17 mouse cellular contexts compared by ENCODE assay signal in the genomic region with DNA sequence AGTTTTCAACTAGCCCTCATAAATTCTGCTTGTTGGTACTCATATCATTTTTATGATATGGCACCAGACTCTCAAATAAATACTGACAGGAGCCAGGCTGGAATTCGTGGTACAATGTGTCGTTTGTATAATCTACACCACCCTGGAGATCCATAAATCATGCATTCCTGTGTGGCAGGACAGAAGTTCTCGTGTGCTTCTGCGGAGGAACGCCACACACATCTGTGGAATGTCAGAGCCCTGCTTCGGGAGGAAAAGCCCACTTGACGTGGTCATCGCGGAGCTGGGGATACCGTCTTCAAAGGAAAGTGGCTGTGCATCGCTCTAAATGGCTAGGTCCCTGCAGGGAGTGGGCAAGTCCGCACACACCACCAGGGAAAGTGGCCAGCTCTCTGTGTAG. TPM values are rescaled to one million over a fixed set of nuclear protein-coding genes. Genes with fewer than 3 reads are reported as not detected.
A peak's percentile ranks its signal among the peaks of the same experiment; 100 is the strongest.
DNase-seq lines count a peak whose midpoint lies in the region; ATAC-seq and TF ChIP-seq lines count a peak whose summit lies in the region.
"Had no signal": no experiment of that assay in that cellular context is flagged by ENCODE, and none has a peak within 500 bp of the region (broad histone marks: within the 10 kb centered on the region; RNA-seq: fewer than 3 reads in every experiment).

No protein-coding gene starts in this region.

- TF ChIP-seq CTCF in left cerebral cortex, adult 2 months (IDR thresholded peaks at IDR 0.05): no peak

- WGBS in kidney, embryonic 14.5 days: 27% methylated on average over 12 of the region's 12 CpGs
- 32% methylated on average over 12 of the region's 12 CpGs for WGBS in limb, embryonic 10.5 days

- no peaks in the 10 kb centered on the region for H3K9me3 ChIP-seq in kidney, embryonic 14.5 days (ENCODE audit: control insufficient read depth, low read length)
- H3K9me3 ChIP-seq in limb, embryonic 10.5 days (replicated peaks): 0 out of 2 replicates have a peak, but pooled peaks cover 2% of the 10 kb centered on the region
- H3K9me3 ChIP-seq: midbrain, embryonic 12.5 days had no signal

- H3K27me3 ChIP-seq in kidney, embryonic 14.5 days (ENCODE audit: control insufficient read depth, insufficient read depth, low read length): 0 out of 2 replicates have a peak, but pooled peaks cover 3% of the 10 kb centered on the region
- no peaks in the 10 kb centered on the region; the same call in 1 of the 2 replicates for H3K27me3 ChIP-seq in limb, embryonic 10.5 days (ENCODE audit: low read depth, poor library complexity, severe bottlenecking)
- H3K27me3 ChIP-seq: midbrain, embryonic 12.5 days had no signal

- H3K4me2 ChIP-seq in kidney, embryonic 14.5 days (replicated peaks; ENCODE audit: low read depth, low read length): no peak overlapping the region
- H3K4me2 ChIP-seq: midbrain, embryonic 12.5 days had no signal

- intact Hi-C loops in left cerebral cortex, adult 2 months (cut with DNase I): no loop called here

- DNase-seq in embryo, embryonic 10 days (ENCODE audit: low spot score): peak; percentile 66
- no peak for DNase-seq in embryo, embryonic 9.5 days (ENCODE audit: extremely low spot score)
- no peak for DNase-seq in kidney, adult 11 months
- DNase-seq in embryo, embryonic 10.5 days (ENCODE audit: low spot score): peak; percentile 67
- DNase-seq in limb, embryonic 10.5 days (ENCODE audit: low spot score): no peak
- DNase-seq in left cerebral cortex, adult 2 months (ENCODE audit: extremely low spot score in 1 of 2, low spot score in 2 of 2): no peak
- DNase-seq in urinary bladder, postnatal 4 days (ENCODE audit: low spot score in 2 of 2): no peak
- DNase-seq: adrenal gland, postnatal 10 days; cerebellum, adult 18-20 months; forebrain, postnatal 0 days; gastrocnemius, postnatal 10 days; layer of hippocampus, adult 9-11 months; lung, postnatal 4 days; thymus, postnatal 4 days had no signal

- H3K9ac ChIP-seq in kidney, embryonic 14.5 days (ENCODE audit: low read depth, low read length): no peak overlapping the region
- H3K9ac ChIP-seq: forebrain, postnatal 0 days; midbrain, embryonic 12.5 days had no signal

- H3K36me3 ChIP-seq in kidney, embryonic 14.5 days (ENCODE audit: control insufficient read depth, insufficient read depth, low read length): no peaks in the 10 kb centered on the region
- no peaks in the 10 kb centered on the region for H3K36me3 ChIP-seq in limb, embryonic 10.5 days
- H3K36me3 ChIP-seq: midbrain, embryonic 12.5 days had no signal

- no peak overlapping the region for H3K27ac ChIP-seq in kidney, embryonic 14.5 days (ENCODE audit: low read depth, low read length)
- H3K27ac ChIP-seq in limb, embryonic 10.5 days: peak overlapping the region; percentile 46; the same call in 1 of the 2 replicates
- no peak overlapping the region for H3K27ac ChIP-seq in left cerebral cortex, adult 2 months
- H3K27ac ChIP-seq: midbrain, embryonic 12.5 days had no signal

- H3K4me1 ChIP-seq in kidney, embryonic 14.5 days (ENCODE audit: control insufficient read depth, insufficient read depth, low read length): peaks cover 13% of the 10 kb centered on the region
- peaks cover 36% of the 10 kb centered on the region for H3K4me1 ChIP-seq in limb, embryonic 10.5 days
- H3K4me1 ChIP-seq: midbrain, embryonic 12.5 days had no signal

- 0 out of 2 replicates have a peak, but pooled peaks have one; percentile 49 for ATAC-seq in kidney, embryonic 14.5 days (ENCODE audit: low FRiP score, low TSS enrichment)
- ATAC-seq: forebrain, postnatal 0 days had no signal

- H3K4me3 ChIP-seq in kidney, embryonic 14.5 days (ENCODE audit: low read length): no peak overlapping the region
- no peak overlapping the region for H3K4me3 ChIP-seq in limb, embryonic 10.5 days
- no peak overlapping the region for H3K4me3 ChIP-seq in left cerebral cortex, adult 2 months
- H3K4me3 ChIP-seq: midbrain, embryonic 12.5 days; myocyte had no signal

RNA-seq across cellular contexts. Expression of gene Ror2, which starts 7.1 kb away (rescaled TPM):
- polyA plus RNA-seq in kidney, embryonic 14.5 days (2014; fragmentation: Nextera tagmentation; extraction: Ambion mirVana): 6.8 and 7.3 TPM in 2 replicates
- polyA plus RNA-seq in limb, embryonic 10.5 days (2016; fragmentation: Nextera tagmentation; extraction: Ambion mirVana): 37.9 and 40.1 TPM in 2 replicates
- total RNA-seq in left cerebral cortex, adult 2 months (2021): 1 to 10 TPM; 1.0 to 1.4 TPM

Comparison
In these comparisons a context has a peak if more than half of its experiments do, and no peak if none do; other contexts are left out.
1. DNase-seq: peak in embryo, embryonic 10 days (single experiment) and embryo, embryonic 10.5 days (single experiment); none in embryo, embryonic 9.5 days (single experiment), kidney, adult 11 months (single experiment), limb, embryonic 10.5 days (single experiment), left cerebral cortex, adult 2 months (0 of 2) and urinary bladder, postnatal 4 days (0 of 2).